Mouse (Mus musculus) bone marrow, adult 2 months (tissue): ENCODE measurements at regions not wholly inside any gene's neighbourhood (a gene's known extent, or its start where the extent isn't known, plus 50 kb on each side); places are given as distances from the start of the nearest gene placed in this dataset.

Experiments used
- H3K27ac ChIP-seq: fragments of 200-500 bp; 2 replicates; pipeline ENCODE4 v1.5.1; 2012; ENCODE audit warnings: low read depth, mild to moderate bottlenecking, control low read depth, inconsistent platforms, low read length; ENCODE audit not compliant: control insufficient read depth, poor library complexity, insufficient read depth
- H3K4me1 ChIP-seq: fragments of 200-500 bp; 2 replicates; pipeline ENCODE4 v1.6.1; 2011; ENCODE audit warnings: low read length; ENCODE audit not compliant: control insufficient read depth, insufficient read depth
- H3K4me3 ChIP-seq: fragments of 200-500 bp; replicated peaks from 2 replicates; pipeline ENCODE3; 2011; ENCODE audit warnings: mild to moderate bottlenecking, low read depth, low read length, control low read depth; ENCODE audit not compliant: control insufficient read depth
- CTCF ChIP-seq: fragments of 200-500 bp; IDR thresholded peaks from 2 replicates; pipeline ENCODE4 v1.5.1; 2011; ENCODE audit warnings: low read length, control low read depth; ENCODE audit not compliant: control insufficient read depth, insufficient read depth
- POLR2A ChIP-seq: fragments of 200-500 bp; IDR thresholded peaks from 2 replicates; pipeline ENCODE4 v1.6.1; 2011; ENCODE audit warnings: low read depth, mild to moderate bottlenecking, control low read depth, low read length, borderline replicate concordance; ENCODE audit not compliant: control insufficient read depth
- WGBS: fragments of 180-500 bp; shearing (Covaris S2); methylation state at CpG from one replicate; pipeline ENCODE4 v1.1.7; 2018; 5-methylcytosine and 5-hydroxymethylcytosine counted together

DNA sequence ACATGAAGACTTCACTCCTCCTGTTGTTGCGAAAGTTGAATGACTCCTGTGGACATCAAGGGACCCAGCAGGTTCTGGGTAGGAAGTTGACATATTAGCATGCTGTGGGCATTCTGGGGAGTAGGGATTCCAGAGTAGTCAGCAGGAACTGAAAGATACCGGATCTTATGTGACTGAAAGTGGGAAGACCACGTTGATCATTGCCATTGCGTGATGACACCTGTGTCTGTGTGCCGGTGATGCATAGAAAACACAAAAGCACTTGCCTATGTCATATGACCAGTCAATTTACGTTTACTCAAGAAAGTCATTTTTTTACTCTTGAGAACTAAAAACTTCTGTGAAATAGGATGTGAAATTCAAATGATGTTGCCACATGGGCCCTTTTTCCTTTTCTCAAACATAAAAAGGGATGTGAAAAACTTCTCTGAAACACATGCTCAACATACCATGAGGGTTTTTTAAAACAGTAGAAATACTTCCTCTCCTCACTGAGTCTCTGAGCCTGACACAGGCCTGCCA is 176.8 kb upstream of the Ahr start:
- H3K27ac ChIP-seq = peak overlapping the region; percentile 35; the same call in 1 of the 2 replicates
- WGBS = 46% methylated on average over 6 of the region's 6 CpGs

DNA sequence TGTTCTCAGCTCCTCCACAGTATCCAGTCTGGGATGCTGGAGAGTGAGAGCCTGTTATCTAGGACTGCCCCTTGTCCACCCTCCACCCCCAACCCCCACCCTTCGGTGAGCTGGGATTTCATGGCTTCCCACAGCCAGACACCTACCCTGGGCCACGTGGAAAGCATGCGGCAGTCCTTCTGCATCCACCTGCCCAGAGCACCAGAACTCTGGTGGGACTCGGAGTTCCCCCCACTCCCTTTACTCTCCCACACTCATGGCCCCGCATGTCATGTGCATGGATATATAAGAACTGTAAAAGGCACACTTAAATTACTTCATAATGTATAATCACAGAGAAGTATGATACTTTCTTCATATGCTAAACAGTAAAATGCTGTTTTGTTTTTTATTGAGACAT is 175.5 kb upstream of the Ahr start:
- Histone ChIP-seq H3K4me3 (no peak overlapping the region), H3K4me1 (peaks cover 3% of the 10 kb centered on the region), H3K27ac (no peak overlapping the region)
- TF ChIP-seq POLR2A (no peak), CTCF (no peak)
- 82% methylated on average over 5 of the region's 5 CpGs for WGBS

More for the DNA sequence above, 176.8 kb upstream of the Ahr start:
- TF ChIP-seq CTCF (no peak), POLR2A (no peak)
- no peak overlapping the region for H3K4me3 ChIP-seq
- peaks cover 3% of the 10 kb centered on the region for H3K4me1 ChIP-seq

DNA sequence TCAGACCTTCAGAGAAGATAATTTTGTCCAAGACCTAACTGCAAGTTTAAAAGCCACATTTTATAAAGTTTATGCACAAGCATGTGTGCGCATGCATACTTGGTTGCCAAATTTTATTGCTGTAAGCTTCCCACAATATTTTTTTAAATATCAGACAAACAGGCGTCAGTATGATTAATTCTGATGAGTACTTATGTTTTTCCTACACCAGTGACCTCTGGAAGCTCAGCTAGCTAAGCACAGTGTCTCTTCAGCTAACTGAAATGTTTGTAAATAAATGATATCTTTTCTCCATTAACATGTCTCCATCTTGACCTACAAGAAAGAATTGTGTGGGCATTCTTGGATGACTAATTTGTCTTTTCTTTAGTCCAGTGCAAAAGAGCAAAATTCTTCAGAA is 168.6 kb upstream of the Ahr start:
- WGBS = 82% methylated on average over 2 of the region's 2 CpGs
- Histone ChIP-seq H3K4me1 (peaks cover 1% of the 10 kb centered on the region; the same call in 1 of the 2 replicates), H3K4me3 (no peak overlapping the region), H3K27ac (no peak overlapping the region)
- TF ChIP-seq CTCF (no peak), POLR2A (no peak)

DNA sequence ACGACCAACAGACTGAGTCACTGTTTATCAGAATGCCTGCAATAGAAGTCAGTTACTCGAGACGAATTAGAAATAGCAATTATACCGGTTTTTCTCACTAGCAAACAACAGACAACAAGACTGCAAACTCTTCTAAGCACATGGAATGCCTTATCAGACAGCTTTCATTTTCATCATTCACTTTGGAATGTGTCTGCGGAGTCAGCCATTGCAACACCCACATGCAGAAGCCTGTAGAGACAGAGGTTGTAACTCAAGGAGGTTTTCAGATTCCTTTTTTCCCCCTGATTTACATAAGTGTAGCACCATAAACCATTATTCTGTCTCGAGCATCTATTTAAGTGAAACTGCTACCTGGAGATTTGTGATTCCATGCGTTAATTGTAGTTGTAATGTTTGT is 167.8 kb upstream of the Ahr start:
- H3K4me3 ChIP-seq = no peak overlapping the region
- no peak overlapping the region for H3K27ac ChIP-seq
- 70% methylated on average over 7 of the region's 7 CpGs for WGBS
- H3K4me1 ChIP-seq = no peaks in the 10 kb centered on the region
- TF ChIP-seq POLR2A = no peak
- TF ChIP-seq CTCF = no peak

DNA sequence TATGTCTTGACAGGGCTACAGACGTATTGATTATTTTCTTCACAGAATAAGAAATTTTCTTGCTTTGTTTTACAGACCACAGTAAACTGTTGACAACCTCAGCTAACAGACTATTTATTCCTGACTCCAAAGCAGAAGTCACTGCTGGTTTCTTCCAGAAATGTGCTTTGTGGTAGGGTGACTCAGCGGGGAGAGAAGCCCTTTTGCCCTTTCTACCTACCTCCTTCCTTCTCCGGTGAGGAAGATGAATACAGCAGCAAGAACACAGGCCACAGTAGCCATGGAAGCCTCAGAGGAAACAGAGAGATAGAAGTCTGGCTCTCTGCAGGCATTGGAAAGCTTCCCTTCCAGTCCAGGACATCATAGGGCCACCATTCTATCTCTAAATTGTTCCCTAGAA is 159.4 kb upstream of the Ahr start:
- H3K4me1 ChIP-seq = peaks cover 3% of the 10 kb centered on the region
- TF ChIP-seq POLR2A (no peak), CTCF (no peak)
- no peak overlapping the region for H3K4me3 ChIP-seq
- WGBS = 27% methylated on average over 3 of the region's 3 CpGs
- no peak overlapping the region for H3K27ac ChIP-seq

DNA sequence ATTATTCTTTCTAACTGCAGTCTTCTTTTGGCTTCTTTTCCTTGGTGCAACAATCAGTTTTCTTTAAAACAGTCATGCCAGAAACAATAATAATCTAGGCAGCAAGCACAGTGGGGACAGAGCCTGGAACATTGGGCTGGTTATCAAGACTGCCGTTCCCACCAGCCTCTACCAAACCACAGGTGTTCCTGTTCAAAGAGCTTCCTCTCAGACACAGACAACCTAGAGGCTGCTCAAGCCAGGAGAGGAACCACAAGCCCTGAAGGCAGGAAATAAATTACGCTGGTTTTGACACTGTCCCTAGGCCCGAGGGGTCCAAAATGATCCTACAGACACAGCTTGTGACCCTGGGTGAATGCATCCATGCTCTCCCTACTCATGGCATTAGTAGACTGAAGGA is 156.1 kb upstream of the Ahr start:
- WGBS = 6% methylated on average over 3 of the region's 3 CpGs
- no peak for TF ChIP-seq POLR2A
- TF ChIP-seq CTCF = no peak
- H3K4me3 ChIP-seq = no peak overlapping the region
- H3K27ac ChIP-seq = no peak overlapping the region
- H3K4me1 ChIP-seq = peaks cover 3% of the 10 kb centered on the region

DNA sequence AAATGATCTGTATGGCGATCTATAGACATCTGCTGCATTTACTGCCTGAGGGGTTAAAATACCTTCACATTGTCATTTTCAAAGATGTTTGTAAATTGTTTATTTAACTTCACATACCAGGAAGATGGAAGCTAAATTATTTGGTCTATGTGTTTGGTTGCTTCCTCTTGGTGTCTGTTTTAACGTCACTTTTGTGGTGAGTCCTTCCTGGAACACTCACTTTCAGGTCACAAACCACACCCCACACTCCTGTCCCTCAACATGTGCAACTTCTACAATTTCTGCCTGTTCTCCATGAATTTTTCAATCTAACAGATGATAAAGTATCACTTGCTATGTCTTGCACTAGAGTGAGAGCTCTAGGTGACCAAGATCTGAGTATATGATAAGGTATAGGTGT is 151.4 kb upstream of the Ahr start:
- 43% methylated on average over 2 of the region's 2 CpGs for WGBS
- Histone ChIP-seq H3K27ac (no peak overlapping the region), H3K4me3 (no peak overlapping the region), H3K4me1 (peaks cover 2% of the 10 kb centered on the region)
- no peak for TF ChIP-seq CTCF

DNA sequence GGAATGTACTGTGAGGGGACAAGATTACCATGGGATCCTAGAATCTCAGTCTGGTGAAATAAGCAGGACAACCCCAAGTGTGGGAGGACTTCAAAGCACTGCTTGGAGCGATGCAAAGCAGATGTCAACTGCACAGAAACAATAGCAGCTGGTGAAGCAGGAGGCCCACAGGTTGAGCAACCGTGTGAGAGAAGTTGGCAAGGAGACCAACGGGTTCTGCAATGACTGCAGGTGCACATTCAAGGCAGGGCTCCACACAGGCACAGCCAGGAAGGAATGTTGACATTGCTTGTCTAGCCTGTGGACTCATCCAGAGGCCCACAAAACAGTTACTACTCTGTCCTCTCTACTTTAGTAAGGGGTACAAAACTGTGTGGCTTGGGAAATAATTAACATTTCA is 150.4 kb upstream of the Ahr start:
- no peak overlapping the region for H3K4me3 ChIP-seq
- H3K4me1 ChIP-seq = no peaks in the 10 kb centered on the region; the same call in 1 of the 2 replicates
- no peak for TF ChIP-seq POLR2A
- TF ChIP-seq CTCF = no peak
- no peak overlapping the region for H3K27ac ChIP-seq
- 21% methylated on average over 3 of the region's 3 CpGs for WGBS

DNA sequence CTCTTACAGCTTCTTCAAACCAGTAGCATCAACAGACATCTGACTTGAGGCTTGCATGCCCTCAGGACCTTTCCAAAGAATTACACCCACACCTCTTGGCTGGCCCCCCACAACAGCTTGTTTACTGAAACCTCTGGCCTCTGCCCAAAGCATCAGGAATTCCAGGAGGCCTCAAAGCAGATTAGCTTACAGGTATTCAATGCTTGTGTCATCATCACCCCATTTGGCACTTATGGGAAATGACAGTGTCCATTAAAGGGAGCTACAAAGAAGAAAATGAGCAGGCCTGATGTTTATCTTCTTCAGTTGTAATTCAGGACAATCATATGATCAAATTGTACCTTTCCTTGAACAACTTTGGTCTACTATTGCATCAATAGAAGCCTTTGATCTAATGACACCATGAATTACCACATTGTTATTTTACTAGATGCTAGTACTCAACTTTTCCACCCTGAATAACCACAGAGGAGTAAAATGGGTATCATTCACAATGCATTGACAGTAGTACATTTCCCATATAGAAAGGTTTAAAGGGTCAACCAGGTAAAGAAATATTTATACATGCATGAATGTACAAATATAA is 147.1 kb upstream of the Ahr start:
- no peaks in the 10 kb centered on the region; the same call in 1 of the 2 replicates for H3K4me1 ChIP-seq
- TF ChIP-seq POLR2A (no peak), CTCF (no peak)
- no peak overlapping the region for H3K4me3 ChIP-seq
- no peak overlapping the region for H3K27ac ChIP-seq
